Mouse (Mus musculus) macrophage (primary cell): ENCODE data around the gene Ttc28. TPM values are rescaled to one million over a fixed set of nuclear protein-coding genes. Genes with fewer than 3 reads are reported as not detected.

Experiments used
- H3K27ac ChIP-seq: fragments of 350-480 bp; formaldehyde crosslinking; 2 replicates; pipeline ENCODE4 v1.9.0; 2021
- H3K36me3 ChIP-seq: fragments of 350-480 bp; formaldehyde crosslinking; 2 replicates; pipeline ENCODE4 v1.9.0; 2021; ENCODE audit errors: inconsistent target
- H3K4me3 ChIP-seq: fragments of 350-480 bp; formaldehyde crosslinking; 2 replicates; pipeline ENCODE4 v1.9.0; 2021; ENCODE audit errors: inconsistent target
- H3K79me2 ChIP-seq: fragments of 350-480 bp; formaldehyde crosslinking; 2 replicates; pipeline ENCODE4 v1.9.0; 2021; ENCODE audit errors: inconsistent target
- WGBS: methylation state at CpG from one replicate; pipeline ENCODE4 v1.1.7; 2026; ENCODE audit warnings: inconsistent platforms; ENCODE audit not compliant: missing documents; 5-methylcytosine and 5-hydroxymethylcytosine counted together
- polyA plus RNA-seq: library from polyadenylated mRNA; stranded (reverse); fragments of 250-400 nt; gene quantifications from 3 replicates; pipeline ENCODE4 v1.2.4, GENCODE M21; 2018; ENCODE audit warnings: inconsistent platforms

Ttc28 gene
- polyA plus RNA-seq, 1 experiment from 2014 or later: 0.77 TPM

DNA sequence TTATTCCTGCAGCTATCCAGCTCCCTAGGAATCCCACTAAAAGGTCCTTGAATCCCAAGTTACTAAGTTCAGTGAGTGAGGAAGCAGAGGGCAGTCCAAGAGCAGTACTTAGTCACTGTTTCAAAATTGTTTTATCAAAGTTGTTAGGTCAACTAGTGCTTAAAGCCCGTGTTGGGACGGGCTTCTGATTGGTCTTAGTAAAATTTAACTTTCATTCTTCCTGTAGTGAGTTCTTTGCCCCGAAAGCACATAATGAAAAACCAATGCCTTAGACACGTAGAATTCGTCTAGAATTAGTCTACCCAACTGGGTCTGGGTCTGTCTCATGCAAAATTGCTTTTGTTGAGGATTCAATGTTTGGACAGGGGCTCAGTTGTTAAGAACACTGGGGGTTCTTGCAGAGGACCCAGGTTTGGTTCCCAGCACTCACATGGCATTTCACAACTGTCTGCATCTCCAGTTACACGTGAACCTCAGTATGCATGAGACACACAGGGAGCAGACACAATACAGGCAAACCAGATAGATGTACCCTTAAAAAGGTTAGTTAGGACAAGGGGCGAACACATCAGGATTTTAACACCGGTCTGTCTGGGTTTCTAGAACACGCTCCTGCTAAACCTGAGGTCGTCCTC, 450.3 kb downstream of the Ttc28 start:
- Histone ChIP-seq H3K36me3 (no peaks in the 10 kb centered on the region), H3K4me3 (peak overlapping the region; percentile 45), H3K27ac (peak overlapping the region; percentile 27; the same call in 1 of the 2 replicates), H3K79me2 (peaks cover 42% of the 10 kb centered on the region)
- WGBS: 9% methylated on average over 10 of the region's 10 CpGs

DNA sequence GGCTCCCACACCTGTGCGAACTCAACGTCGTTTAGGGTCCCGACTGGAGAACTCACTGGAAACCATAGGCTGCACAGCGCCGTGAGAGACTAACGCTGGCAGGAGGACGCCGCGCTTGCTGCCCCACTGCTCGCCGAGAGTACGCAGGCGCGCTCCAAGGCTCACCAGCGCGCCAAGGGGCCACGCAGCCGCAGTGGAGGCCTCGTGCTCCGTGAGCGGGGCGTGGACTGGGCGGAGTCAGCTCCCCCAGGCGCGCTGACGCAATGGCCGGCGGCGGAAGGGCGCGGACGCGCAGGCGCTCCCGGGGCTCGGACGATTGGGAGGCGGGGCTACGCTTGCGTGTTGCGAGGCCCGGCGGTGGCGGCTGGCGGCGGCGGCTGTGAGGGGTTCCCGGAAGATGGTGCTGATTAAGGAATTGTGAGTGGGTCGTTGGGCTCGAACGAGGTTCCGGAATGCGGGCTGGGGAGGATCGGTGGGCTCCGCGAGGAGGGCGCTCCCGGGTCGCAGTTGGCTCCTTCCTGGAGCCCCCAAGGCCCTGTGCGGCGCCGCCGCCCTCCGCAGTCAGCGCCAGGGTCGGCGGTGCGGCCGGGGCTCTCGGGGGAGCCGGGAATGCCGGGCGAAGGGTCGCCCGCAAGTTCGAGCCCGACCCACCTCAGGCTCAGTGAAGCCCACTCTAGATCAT, 451.0 kb downstream of the Ttc28 start, which contains the start of gene Pitpnb:
Gene Pitpnb, plus strand, starts transcription at position 347 of the 682 bp plus-strand sequence.
- H3K27ac ChIP-seq: peak within 1 kb of the TSS; percentile 42; the same call in 1 of the 2 replicates
- peak within 1 kb of the TSS; percentile 94 for H3K4me3 ChIP-seq
- H3K36me3 ChIP-seq: no peaks in the 10 kb centered on the region
- H3K79me2 ChIP-seq: peaks cover 48% of the 10 kb centered on the region
- WGBS: under 1% methylated on average over 76 of the region's 78 CpGs

DNA sequence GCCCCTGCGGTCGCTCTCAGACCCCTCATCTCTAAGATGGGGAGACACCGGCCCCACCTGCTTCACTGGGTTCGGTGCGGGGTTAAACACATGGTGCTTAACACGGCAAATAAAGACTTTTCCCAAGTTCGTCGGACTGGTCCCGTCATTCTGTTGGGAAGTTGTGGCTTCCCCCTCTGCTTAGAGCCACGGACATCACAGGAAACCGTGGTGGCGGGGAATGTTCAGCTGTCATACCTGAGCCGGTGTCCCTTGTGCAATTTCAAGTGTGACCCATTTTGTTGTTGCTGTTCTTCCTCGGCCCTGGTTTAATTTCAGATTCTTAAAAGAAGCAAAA, 451.5 kb downstream of the Ttc28 start:
- Histone ChIP-seq H3K79me2 (peaks cover 53% of the 10 kb centered on the region), H3K36me3 (no peaks in the 10 kb centered on the region), H3K4me3 (peak overlapping the region; percentile 94), H3K27ac (peak overlapping the region; percentile 42; the same call in 1 of the 2 replicates)
- under 1% methylated on average over 14 of the region's 14 CpGs for WGBS

DNA sequence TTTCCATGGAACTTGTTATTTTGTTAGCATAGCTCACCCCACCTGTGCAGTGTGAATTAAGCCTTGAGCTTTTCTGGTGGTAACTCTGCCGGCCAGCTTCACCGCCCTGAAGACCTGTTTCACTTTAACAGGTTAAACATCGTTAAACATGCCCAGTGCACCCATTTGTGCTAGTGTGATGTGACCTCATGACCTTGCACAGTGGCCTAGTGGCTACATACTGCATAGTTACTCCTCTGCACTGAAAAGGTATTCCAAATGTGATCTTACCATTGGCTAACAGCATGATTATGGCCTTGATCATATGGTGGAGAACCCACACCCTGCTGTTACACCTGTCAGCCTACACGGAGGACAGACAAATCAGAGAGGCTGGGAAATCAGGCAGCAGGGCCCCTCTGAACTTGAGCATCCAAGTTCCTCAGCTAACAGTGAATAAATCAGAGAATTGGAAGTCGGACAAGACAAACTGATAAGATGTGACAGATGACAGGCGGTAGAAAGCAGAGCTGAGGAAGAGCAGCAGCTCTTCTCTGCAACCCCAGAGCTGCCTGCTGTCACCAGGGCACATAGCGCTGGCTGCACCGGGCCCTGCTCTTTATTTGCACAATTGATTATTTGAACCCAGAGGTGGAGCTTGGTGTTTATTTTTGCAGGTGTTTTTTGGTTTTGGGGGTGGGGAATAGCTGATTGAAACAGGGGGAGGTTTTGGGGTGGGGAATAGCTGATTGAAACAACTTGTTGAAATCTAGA, 456.5 kb downstream of the Ttc28 start:
- Histone ChIP-seq H3K4me3 (no peak overlapping the region), H3K36me3 (peaks cover 28% of the 10 kb centered on the region), H3K27ac (no peak overlapping the region), H3K79me2 (peaks cover 86% of the 10 kb centered on the region)
- WGBS: 96% methylated on average over 8 of the region's 8 CpGs

Other genes with a start within 250 kb of the Ttc28 start
- gene Noc4l, start 226.4 kb upstream of the Ttc28 start, polyA plus RNA-seq: 11.0 to 22.9 TPM (median 11.9 TPM) in 3 replicates
- 6.2 to 8.2 TPM (median 6.7 TPM) in 3 replicates for gene Ddx51, start 226.4 kb upstream of the Ttc28 start, polyA plus RNA-seq
- 24.9 to 26.4 TPM (median 26.3 TPM) in 3 replicates for gene Ep400, start 109.1 kb upstream of the Ttc28 start, polyA plus RNA-seq
- 14.8 to 27.1 TPM (median 18.1 TPM) in 3 replicates for gene Pus1, start 99.1 kb upstream of the Ttc28 start, polyA plus RNA-seq
- gene Ulk1, start 69.7 kb upstream of the Ttc28 start, polyA plus RNA-seq: 9.6 to 23.9 TPM (median 15.4 TPM) in 3 replicates
- gene Hscb, start 40.0 kb upstream of the Ttc28 start, polyA plus RNA-seq: 32.2 to 52.4 TPM (median 43.3 TPM) in 3 replicates
- gene Chek2, start 39.8 kb upstream of the Ttc28 start, polyA plus RNA-seq: 21.7 to 24.4 TPM (median 24.0 TPM) in 3 replicates